Mouse (Mus musculus): ENCODE data around the gene Foxi3. TPM values are rescaled to one million over a fixed set of nuclear protein-coding genes. Genes with fewer than 3 reads are reported as not detected.

The Foxi3 gene
- polyA plus RNA-seq, 2 experiments from 2014 or later: not detected

- no peak for ATAC-seq
Measured at GRCm38 (mm10) chr6:70996123-70996723, 39.9 kb downstream of the Foxi3 start.

GRCm38 (mm10) chr6:71002656-71003055, 46.3 kb downstream of the Foxi3 start:
- no peak for ATAC-seq

GRCm38 (mm10) chr6:71004161-71004560, 47.8 kb downstream of the Foxi3 start:
- no peak for ATAC-seq

Other genes with a start within 250 kb of the Foxi3 start
- 1 to 10 TPM; 6.1 to 8.2 TPM for gene Rpia, start 164.3 kb upstream of the Foxi3 start, polyA plus RNA-seq (2017; shearing (Covaris generic))
- 1 to 10 TPM; 2.2 to 3.6 TPM for gene Eif2ak3, start 112.0 kb upstream of the Foxi3 start, polyA plus RNA-seq (2017; shearing (Covaris generic))
- gene Tex37, start 37.6 kb upstream of the Foxi3 start, polyA plus RNA-seq (2017; shearing (Covaris generic)): not detected
- gene Thnsl2, start 187.9 kb downstream of the Foxi3 start, polyA plus RNA-seq (2017; shearing (Covaris generic)): 1 to 10 TPM; 1.3 to 2.1 TPM
- not detected for gene Fabp1, start 243.3 kb downstream of the Foxi3 start, polyA plus RNA-seq (2017; shearing (Covaris generic))

Measured in CD4-positive, CD25-positive, alpha-beta regulatory T cell, adult 4 months (primary cell).